23 mouse cellular contexts compared by ENCODE assay signal in genomic region chr5:122908001-122908400, GRCm38 (mm10). TPM values are rescaled to one million over a fixed set of nuclear protein-coding genes. Genes with fewer than 3 reads are reported as not detected.
A peak's percentile ranks its signal among the peaks of the same experiment; 100 is the strongest.
DNase-seq lines count a peak whose midpoint lies in the region; ATAC-seq and TF ChIP-seq lines count a peak whose summit lies in the region.
"Had no signal": no experiment of that assay in that cellular context is flagged by ENCODE, and none has a peak within 500 bp of the region (broad histone marks: within the 10 kb centered on the region; RNA-seq: fewer than 3 reads in every experiment).

No protein-coding gene starts in this region.

- no peaks in the 10 kb centered on the region for H3K4me1 ChIP-seq in cerebellum, adult 2 months (ENCODE audit: control insufficient read depth, insufficient read depth, low read length)
- H3K4me1 ChIP-seq in kidney, adult 2 months (ENCODE audit: control insufficient read depth, insufficient read depth, low read length) = no peaks in the 10 kb centered on the region
- no peaks in the 10 kb centered on the region for H3K4me1 ChIP-seq in lung, postnatal 0 days (ENCODE audit: insufficient read depth, low read depth, low read length)
- no peaks in the 10 kb centered on the region for H3K4me1 ChIP-seq in stomach, postnatal 0 days (replicated peaks; ENCODE audit: control insufficient read depth, insufficient read depth)
- H3K4me1 ChIP-seq: forebrain, embryonic 10.5 days; heart, embryonic 10.5 days; hindbrain, embryonic 12.5 days; limb, embryonic 15.5 days; midbrain, embryonic 12.5 days had no signal

- no peaks in the 10 kb centered on the region for H3K9me3 ChIP-seq in lung, postnatal 0 days (ENCODE audit: low read length)
- H3K9me3 ChIP-seq in stomach, postnatal 0 days (ENCODE audit: control insufficient read depth, low read length) = no peaks in the 10 kb centered on the region
- H3K9me3 ChIP-seq: forebrain, embryonic 10.5 days; heart, embryonic 10.5 days; hindbrain, embryonic 12.5 days; limb, embryonic 15.5 days; midbrain, embryonic 12.5 days had no signal

- no peak for TF ChIP-seq EP300 in lung, postnatal 0 days (IDR thresholded peaks at IDR 0.05)
- no peak for TF ChIP-seq EP300 in stomach, postnatal 0 days (optimal IDR thresholded peaks at IDR 0.05)

- no peak for DNase-seq in cerebellum, adult 2 months
- DNase-seq in cerebellum, adult 9-10 months = no peak
- no peak for DNase-seq in kidney, adult 2 months
- DNase-seq in kidney, adult 8-10 months = no peak
- DNase-seq in lung, postnatal 0 days (ENCODE audit: low spot score) = no peak
- DNase-seq in lung, postnatal 14 days = no peak
- DNase-seq in stomach, postnatal 0 days (ENCODE audit: low spot score) = no peak
- no peak for DNase-seq in retina, embryonic 14.5 days (ENCODE audit: low spot score)
- DNase-seq: adrenal gland, postnatal 36 days; cerebellum, postnatal 10 days; gastrocnemius, adult 2 months; heart, postnatal 10 days; kidney, postnatal 36 days; left cerebral cortex, postnatal 4 days; lung, adult 18-20 months; right cerebral cortex, postnatal 25 days; spleen, adult 18-20 months; thymus, postnatal 14 days had no signal

- no peak overlapping the region for H3K27ac ChIP-seq in cerebellum, adult 2 months (ENCODE audit: insufficient read depth, low read length)
- no peak overlapping the region for H3K27ac ChIP-seq in kidney, adult 2 months (ENCODE audit: insufficient read depth, low read depth, low read length)
- H3K27ac ChIP-seq in lung, postnatal 0 days (ENCODE audit: low read length) = no peak overlapping the region
- H3K27ac ChIP-seq in stomach, postnatal 0 days (replicated peaks) = no peak overlapping the region
- H3K27ac ChIP-seq: forebrain, embryonic 10.5 days; gastrocnemius, adult 2 months; heart, embryonic 10.5 days; hindbrain, embryonic 12.5 days; limb, embryonic 15.5 days; midbrain, embryonic 12.5 days had no signal

- no peak for ATAC-seq in lung, postnatal 0 days
- no peak for ATAC-seq in stomach, postnatal 0 days (ENCODE audit: low FRiP score, low TSS enrichment)

- WGBS in cerebellum, adult 2 months = 90% methylated on average over 2 of the region's 2 CpGs
- WGBS in kidney, adult 2 months = 93% methylated on average over 2 of the region's 2 CpGs
- 90% methylated on average over 2 of the region's 2 CpGs for WGBS in lung, postnatal 0 days
- 93% methylated on average over 2 of the region's 2 CpGs for WGBS in stomach, postnatal 0 days

- no peak overlapping the region for H3K4me3 ChIP-seq in cerebellum, adult 2 months (replicated peaks; ENCODE audit: insufficient read depth, low read depth, low read length)
- H3K4me3 ChIP-seq in kidney, adult 2 months (ENCODE audit: insufficient read depth, low read depth, low read length) = no peak overlapping the region
- H3K4me3 ChIP-seq in lung, postnatal 0 days (ENCODE audit: low read depth, low read length) = no peak overlapping the region
- no peak overlapping the region for H3K4me3 ChIP-seq in stomach, postnatal 0 days (ENCODE audit: low read depth, low read length)
- H3K4me3 ChIP-seq: forebrain, embryonic 10.5 days; gastrocnemius, adult 2 months; heart, embryonic 10.5 days; hindbrain, embryonic 12.5 days; limb, embryonic 15.5 days; midbrain, embryonic 12.5 days had no signal

- peak; percentile 22; the same call in 1 of the 2 replicates for TF ChIP-seq CTCF in cerebellum, adult 2 months (IDR thresholded peaks at IDR 0.05; ENCODE audit: borderline replicate concordance, insufficient read depth, low read depth, low read length)
- TF ChIP-seq CTCF in kidney, adult 2 months (conservative IDR thresholded peaks at IDR 0.05; ENCODE audit: insufficient read depth, insufficient read length, low read depth, low read length) = 0 out of 2 replicates have a peak, but pooled peaks have one; percentile 10
- peak; percentile 21; the same call in 1 of the 2 replicates for TF ChIP-seq CTCF in lung, postnatal 0 days (IDR thresholded peaks at IDR 0.05)
- peak; percentile 45 for TF ChIP-seq CTCF in stomach, postnatal 0 days (IDR thresholded peaks at IDR 0.05; ENCODE audit: low read depth)

- TF ChIP-seq POLR2A in cerebellum, adult 2 months (IDR thresholded peaks at IDR 0.05; ENCODE audit: borderline replicate concordance, insufficient read depth, low read length) = no peak
- no peak for TF ChIP-seq POLR2A in kidney, adult 2 months (IDR thresholded peaks at IDR 0.05; ENCODE audit: low read depth, low read length)

- H3K9ac ChIP-seq in lung, postnatal 0 days (replicated peaks; ENCODE audit: low read depth) = no peak overlapping the region
- no peak overlapping the region for H3K9ac ChIP-seq in stomach, postnatal 0 days (ENCODE audit: low read length)
- H3K9ac ChIP-seq: hindbrain, embryonic 12.5 days; limb, embryonic 15.5 days; midbrain, embryonic 12.5 days had no signal

- no peak overlapping the region for H3K4me2 ChIP-seq in lung, postnatal 0 days (replicated peaks; ENCODE audit: low read depth, low read length)
- no peak overlapping the region for H3K4me2 ChIP-seq in stomach, postnatal 0 days (replicated peaks; ENCODE audit: low read depth)
- H3K4me2 ChIP-seq: hindbrain, embryonic 12.5 days; limb, embryonic 15.5 days; midbrain, embryonic 12.5 days had no signal

- H3K36me3 ChIP-seq in kidney, adult 2 months (ENCODE audit: control insufficient read depth, insufficient read depth, low read length) = no peaks in the 10 kb centered on the region
- no peaks in the 10 kb centered on the region for H3K36me3 ChIP-seq in lung, postnatal 0 days (ENCODE audit: insufficient read depth, low read length)
- no peaks in the 10 kb centered on the region for H3K36me3 ChIP-seq in stomach, postnatal 0 days (ENCODE audit: control insufficient read depth, insufficient read depth, low read length)
- H3K36me3 ChIP-seq: hindbrain, embryonic 12.5 days; limb, embryonic 15.5 days had no signal

- H3K27me3 ChIP-seq in cerebellum, adult 2 months (ENCODE audit: control insufficient read depth, insufficient read depth, low read length) = no peaks in the 10 kb centered on the region
- H3K27me3 ChIP-seq in kidney, adult 2 months (replicated peaks; ENCODE audit: control insufficient read depth, insufficient read depth, low read length) = no peaks in the 10 kb centered on the region
- no peaks in the 10 kb centered on the region for H3K27me3 ChIP-seq in lung, postnatal 0 days (replicated peaks; ENCODE audit: insufficient read depth, low read length)
- no peaks in the 10 kb centered on the region for H3K27me3 ChIP-seq in stomach, postnatal 0 days (ENCODE audit: control insufficient read depth, insufficient read depth, low read length)
- H3K27me3 ChIP-seq: hindbrain, embryonic 12.5 days; limb, embryonic 15.5 days; midbrain, embryonic 12.5 days had no signal

RNA-seq across cellular contexts. Expression of gene Rnf34, which starts 58.2 kb away (rescaled TPM):
- polyA plus RNA-seq in cerebellum, adult 2 months (2012; rRNA removed) = 44.8 and 45.6 TPM in 2 replicates
- polyA plus RNA-seq in kidney, adult 2 months (2012; rRNA removed) = 12.8 and 13.0 TPM in 2 replicates
- 24.3 and 24.7 TPM in 2 replicates for polyA plus RNA-seq in lung, postnatal 0 days (2015; fragmentation: Nextera tagmentation; extraction: Ambion mirVana)
- polyA plus RNA-seq in stomach, postnatal 0 days (2015; fragmentation: Nextera tagmentation; extraction: Ambion mirVana) = 16.9 and 19.1 TPM in 2 replicates
